8 mouse cellular contexts compared by ENCODE assay signal in genomic region chr10:29338355-29339056, GRCm38 (mm10). TPM values are rescaled to one million over a fixed set of nuclear protein-coding genes. Genes with fewer than 3 reads are reported as not detected.
DNase-seq lines count a peak whose midpoint lies in the region; ATAC-seq lines count a peak whose summit lies in the region.

No protein-coding gene starts in this region.

- no peak for ATAC-seq in heart, embryonic 11.5 days (replicated peaks; ENCODE audit: insufficient number of reproducible peaks, low FRiP score, low TSS enrichment)

- H3K9ac ChIP-seq in heart, embryonic 11.5 days (ENCODE audit: low read depth, low read length): no peak overlapping the region

- no peak overlapping the region for H3K4me2 ChIP-seq in heart, embryonic 11.5 days

- H3K36me3 ChIP-seq in heart, embryonic 11.5 days (ENCODE audit: control insufficient read depth, insufficient read depth, low read length): no peaks in the 10 kb centered on the region

- H3K27me3 ChIP-seq in heart, embryonic 11.5 days (ENCODE audit: control insufficient read depth, insufficient read depth, low read length): no peaks in the 10 kb centered on the region

- no peaks in the 10 kb centered on the region for H3K4me1 ChIP-seq in heart, embryonic 11.5 days (ENCODE audit: control insufficient read depth, insufficient read depth, low read length)

- 52% methylated on average over 4 of the region's 4 CpGs for WGBS in heart, embryonic 11.5 days (ENCODE audit: insufficient replicate concordance)

- H3K27ac ChIP-seq in heart, embryonic 11.5 days (ENCODE audit: low read depth, low read length): no peak overlapping the region

- H3K9me3 ChIP-seq in heart, embryonic 11.5 days (replicated peaks; ENCODE audit: control insufficient read depth, low read length): no peaks in the 10 kb centered on the region

- intact Hi-C loops in gastrocnemius, postnatal 14 days (cut with DNase I; ENCODE audit: low total_unique reads): no loop called here

- DNase-seq in heart, adult 11 months: peak; percentile 82
- DNase-seq in T-cell, adult 2 months (ENCODE audit: low spot score): peak; percentile 57
- DNase-seq in cerebellum, postnatal 14 days: peak; percentile 81 to 84
- DNase-seq in gastrocnemius, postnatal 14 days: peak; percentile 23
- DNase-seq in layer of hippocampus, adult 11-12 months (ENCODE audit: low spot score): peak; percentile 82
- DNase-seq in lung, postnatal 25 days (ENCODE audit: low spot score): peak; percentile 76
- DNase-seq in skeletal muscle tissue, adult 2 months (ENCODE audit: low read depth, low spot score): peak; percentile 19

- no peak overlapping the region for H3K4me3 ChIP-seq in heart, embryonic 11.5 days (ENCODE audit: low read depth, low read length)

RNA-seq across cellular contexts. Expression of gene Rnf146, which starts 23.7 kb away (rescaled TPM):
- 25.4 and 44.8 TPM in 2 replicates for polyA plus RNA-seq in heart, embryonic 11.5 days (2014; fragmentation: Nextera tagmentation; extraction: Ambion mirVana)
- total RNA-seq in gastrocnemius, postnatal 14 days (2021): 10 to 100 TPM; 40.0 to 42.9 TPM

RNA-seq across cellular contexts. Expression of gene Echdc1, which starts 25.5 kb away (rescaled TPM):
- 27.9 and 29.2 TPM in 2 replicates for polyA plus RNA-seq in heart, embryonic 11.5 days (2014; fragmentation: Nextera tagmentation; extraction: Ambion mirVana)
- 10 to 100 TPM; 26.1 to 27.1 TPM for total RNA-seq in gastrocnemius, postnatal 14 days (2021)

Comparison
In these comparisons a context has a peak if more than half of its experiments do, and no peak if none do; other contexts are left out.
1. DNase-seq: peak in every context shown above with its lines; median percentile 82 in cerebellum, postnatal 14 days; 82 in heart, adult 11 months; 82 in layer of hippocampus, adult 11-12 months; 76 in lung, postnatal 25 days; 57 in T-cell, adult 2 months; 23 in gastrocnemius, postnatal 14 days; 19 in skeletal muscle tissue, adult 2 months.